Mouse (Mus musculus) heart, postnatal 0 days (tissue): ENCODE measurements around the gene Cabin1. TPM values are rescaled to one million over a fixed set of nuclear protein-coding genes. Genes with fewer than 3 reads are reported as not detected.
A peak's percentile ranks its signal among the peaks of the same experiment; 100 is the strongest.

Experiments
- ATAC-seq: fragments of 200-750 bp; cut with Nextera tagmentation; 2 replicates; pipeline ENCODE4 v1.8.0; 2017; ENCODE audit warnings: low read depth, moderate number of reproducible peaks, moderate library complexity; ENCODE audit not compliant: insufficient read depth
- DNase-seq: peaks from one replicate; pipeline ENCODE4 v3.0.0-alpha.2; 2016; ENCODE audit warnings: low spot score
- H3K27ac ChIP-seq: fragments of 300-500 bp; sonication (generic); 2 replicates; pipeline ENCODE4 v1.5.1; 2014; ENCODE audit warnings: low read depth, mild to moderate bottlenecking
- H3K27me3 ChIP-seq: fragments of 300-500 bp; sonication (generic); 2 replicates; pipeline ENCODE4 v1.6.1; 2014; ENCODE audit warnings: low read length, mixed read lengths; ENCODE audit not compliant: control insufficient read depth, insufficient read depth
- H3K36me3 ChIP-seq: fragments of 300-500 bp; sonication (generic); replicated peaks from 2 replicates; pipeline ENCODE4 v1.6.1; 2014; ENCODE audit warnings: low read length, mixed read lengths; ENCODE audit not compliant: control insufficient read depth, insufficient read depth
- H3K4me1 ChIP-seq: fragments of 300-500 bp; sonication (generic); 2 replicates; pipeline ENCODE4 v1.6.1; 2014; ENCODE audit warnings: antibody characterized with exemption; ENCODE audit not compliant: control insufficient read depth, insufficient read depth
- H3K4me2 ChIP-seq: fragments of 300-500 bp; sonication (generic); 2 replicates; pipeline ENCODE4 v1.6.1; 2014; ENCODE audit warnings: low read depth, mild to moderate bottlenecking, low read length, moderate library complexity
- H3K4me3 ChIP-seq: fragments of 300-500 bp; sonication (generic); 2 replicates; pipeline ENCODE4 v1.5.1; 2014; ENCODE audit warnings: low read depth, low read length
- H3K9ac ChIP-seq: fragments of 300-500 bp; sonication (generic); replicated peaks from 2 replicates; pipeline ENCODE4 v1.6.1; 2014; ENCODE audit warnings: low read depth, low read length, mixed read lengths
- H3K9me3 ChIP-seq: fragments of 300-500 bp; sonication (generic); replicated peaks from 2 replicates; pipeline ENCODE4 v1.6.1; 2016; ENCODE audit warnings: low read length; ENCODE audit not compliant: control insufficient read depth
- CTCF ChIP-seq: IDR thresholded peaks from 2 replicates; pipeline ENCODE4 v1.5.1; 2016; ENCODE audit warnings: antibody characterized with exemption, control low read depth, low read depth
- EP300 ChIP-seq: IDR thresholded peaks from 2 replicates; pipeline ENCODE4 v1.6.1; 2016; ENCODE audit warnings: antibody characterized with exemption, low read depth
- WGBS: fragments of 180-500 bp; shearing (Covaris S2); extraction: QIAGEN DNeasy Blood & Tissue Kit; methylation state at CpG from one replicate; pipeline ENCODE4 v1.1.7; 2014; 5-methylcytosine and 5-hydroxymethylcytosine counted together
- polyA plus RNA-seq: library from polyadenylated mRNA; unstranded; fragments of >200 nt; fragmentation: Nextera tagmentation; extraction: Ambion mirVana; gene quantifications from 2 replicates; pipeline ENCODE4 v1.2.1, GENCODE M21; 2015
- total RNA-seq: library from RNA; depleted of rRNA; stranded (reverse); fragments of >200 nt; gene quantifications from 2 replicates; pipeline ENCODE4 v1.2.3, GENCODE M21; 2014; ENCODE audit warnings: low replicate concordance; rRNA removed

Gene Cabin1
- total RNA-seq (44.1 and 194 TPM in 2 replicates), polyA plus RNA-seq (13.8 and 14.0 TPM in 2 replicates)

- ATAC-seq (peak; percentile 99), DNase-seq (peak; percentile 97)
- under 1% methylated on average over 61 of the region's 61 CpGs for WGBS
- 0 out of 2 replicates have a peak, but pooled peaks cover 3% of the 10 kb centered on the region for H3K9me3 ChIP-seq
- no peaks in the 10 kb centered on the region for H3K4me1 ChIP-seq
- H3K4me3 ChIP-seq = peak within 1 kb of the TSS; percentile 82
- TF ChIP-seq EP300 (0 out of 2 replicates have a peak, but pooled peaks have one; percentile 41), CTCF (no peak)
- no peaks in the 10 kb centered on the region for H3K36me3 ChIP-seq
- peak within 1 kb of the TSS; percentile 91 for H3K9ac ChIP-seq
- H3K27ac ChIP-seq = peak within 1 kb of the TSS; percentile 64
- no peaks in the 10 kb centered on the region for H3K27me3 ChIP-seq
- H3K4me2 ChIP-seq = peak within 1 kb of the TSS; percentile 96
Measured at GRCm38 (mm10) chr10:75763682-75764518, at the start of gene Cabin1. Gene Cabin1, minus strand, starts transcription at chr10:75764341.

- 46% methylated on average over 2 of the region's 2 CpGs for WGBS
- ATAC-seq = no peak
Measured at GRCm38 (mm10) chr10:75804217-75804616, 40.1 kb upstream of the Cabin1 start.

GRCm38 (mm10) chr10:75798176-75798696, 34.1 kb upstream of the Cabin1 start, which contains the start of gene Gstt1:
Gene Gstt1, minus strand, starts transcription at chr10:75798584.
- 1% methylated on average over 18 of the region's 18 CpGs for WGBS
- ATAC-seq (0 out of 2 replicates have a peak, but pooled peaks have one; percentile 20), DNase-seq (no peak)
- no peak for TF ChIP-seq CTCF
- no peak for TF ChIP-seq EP300
- Histone ChIP-seq H3K4me3 (peak within 1 kb of the TSS; percentile 58), H3K27me3 (no peaks in the 10 kb centered on the region), H3K9ac (peak within 1 kb of the TSS; percentile 50), H3K36me3 (no peaks in the 10 kb centered on the region), H3K4me1 (peaks cover 7% of the 10 kb centered on the region), H3K27ac (no peak within 1 kb of the TSS), H3K4me2 (peak within 1 kb of the TSS; percentile 92), H3K9me3 (no peaks in the 10 kb centered on the region)

More at GRCm38 (mm10) chr10:75804217-75804616, 40.1 kb upstream of the Cabin1 start:
- no peak overlapping the region for H3K4me3 ChIP-seq
- no peaks in the 10 kb centered on the region for H3K9me3 ChIP-seq
- H3K27me3 ChIP-seq = no peaks in the 10 kb centered on the region
- H3K4me1 ChIP-seq = no peaks in the 10 kb centered on the region
- no peak for DNase-seq
- H3K36me3 ChIP-seq = no peaks in the 10 kb centered on the region
- no peak overlapping the region for H3K4me2 ChIP-seq
- TF ChIP-seq EP300 (no peak), CTCF (no peak)
- H3K9ac ChIP-seq = no peak overlapping the region
- H3K27ac ChIP-seq = no peak overlapping the region

- Histone ChIP-seq H3K4me1 (peaks cover 7% of the 10 kb centered on the region), H3K9ac (peak overlapping the region; percentile 50)
- peak; percentile 66 for ATAC-seq
Measured at GRCm38 (mm10) chr10:75797619-75798175, 33.6 kb upstream of the Cabin1 start.

GRCm38 (mm10) chr10:75796731-75797516, 32.8 kb upstream of the Cabin1 start:
- no peaks in the 10 kb centered on the region for H3K9me3 ChIP-seq
- H3K4me3 ChIP-seq = peak overlapping the region; percentile 58
- peak overlapping the region; percentile 92 for H3K4me2 ChIP-seq
- DNase-seq (no peak), ATAC-seq (no peak)
- no peaks in the 10 kb centered on the region for H3K36me3 ChIP-seq
- WGBS = 31% methylated on average over 11 of the region's 11 CpGs
- H3K9ac ChIP-seq = peak overlapping the region; percentile 50; the same call in 1 of the 2 replicates
- H3K4me1 ChIP-seq = peaks cover 7% of the 10 kb centered on the region
- H3K27me3 ChIP-seq = no peaks in the 10 kb centered on the region
- TF ChIP-seq CTCF = no peak
- no peak for TF ChIP-seq EP300
- no peak overlapping the region for H3K27ac ChIP-seq

More at GRCm38 (mm10) chr10:75797619-75798175, 33.6 kb upstream of the Cabin1 start:
- Histone ChIP-seq H3K9me3 (no peaks in the 10 kb centered on the region), H3K36me3 (no peaks in the 10 kb centered on the region), H3K27ac (no peak overlapping the region), H3K4me3 (peak overlapping the region; percentile 58), H3K27me3 (no peaks in the 10 kb centered on the region), H3K4me2 (peak overlapping the region; percentile 92)
- TF ChIP-seq EP300 (no peak), CTCF (no peak)
- 1% methylated on average over 11 of the region's 12 CpGs for WGBS
- DNase-seq = peak; percentile 26
